Mouse (Mus musculus): ENCODE data around the gene Cdc42ep3.

Gene Cdc42ep3

GRCm38 (mm10) chr17:79354444-79355270, at the start of gene Cdc42ep3:
Gene Cdc42ep3, minus strand, starts transcription at chr17:79355091.
- DNase-seq, result peak; percentile 79

DNA sequence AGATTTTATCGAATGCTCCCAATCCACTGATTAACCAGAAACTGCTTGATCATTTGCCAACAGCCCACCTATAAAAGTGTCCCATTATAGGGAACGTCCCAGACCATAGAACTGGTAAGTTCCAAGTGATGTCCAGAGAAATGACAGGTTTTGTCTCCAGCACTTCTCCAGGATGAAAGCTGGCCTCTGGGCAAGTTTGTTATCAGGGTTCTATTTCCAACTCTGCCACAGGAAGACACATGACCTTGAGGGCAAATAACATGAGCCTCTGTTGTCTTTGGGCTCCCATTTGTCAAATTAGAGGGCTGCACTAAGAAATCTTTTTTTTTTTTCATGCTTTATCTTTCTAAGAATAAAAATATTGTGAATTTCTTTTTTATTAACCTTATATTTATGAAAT, 45.5 kb upstream of the Cdc42ep3 start:
- DNase-seq, result no peak

- DNase-seq, result no peak
Observed at GRCm38 (mm10) chr17:79398416-79398815, 43.5 kb upstream of the Cdc42ep3 start.

- DNase-seq, result no peak
Observed at GRCm38 (mm10) chr17:79394799-79395198, 39.9 kb upstream of the Cdc42ep3 start.

GRCm38 (mm10) chr17:79393886-79394285, 39.0 kb upstream of the Cdc42ep3 start:
- DNase-seq, result no peak

DNA sequence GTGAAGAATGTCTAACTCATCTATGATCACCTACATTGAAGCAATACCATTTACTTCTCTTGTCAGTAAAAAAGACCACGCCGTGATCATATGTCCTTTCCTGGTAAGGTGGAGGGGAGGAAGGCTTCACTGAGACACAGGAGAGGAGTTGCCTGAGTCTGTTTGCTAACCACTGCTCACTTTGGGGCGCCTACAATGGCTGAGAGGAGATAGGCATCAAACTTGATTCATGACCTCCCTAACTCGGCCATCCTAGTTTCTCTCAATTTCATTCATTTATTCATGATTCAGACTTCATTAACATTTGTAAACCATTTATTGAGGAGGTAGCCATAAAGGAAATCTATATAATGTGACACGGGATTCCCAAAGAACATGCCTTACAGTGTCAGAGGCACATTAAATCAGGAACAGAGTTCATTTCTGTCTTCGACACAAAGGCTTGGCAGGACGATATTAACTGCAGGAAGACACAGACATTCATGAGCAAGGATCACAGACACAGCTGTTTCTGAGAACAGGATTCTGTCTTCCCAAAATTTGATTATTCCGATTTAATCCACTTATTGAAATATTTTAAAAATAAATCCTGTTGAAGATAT, 32.7 kb upstream of the Cdc42ep3 start:
- no peak for DNase-seq

DNA sequence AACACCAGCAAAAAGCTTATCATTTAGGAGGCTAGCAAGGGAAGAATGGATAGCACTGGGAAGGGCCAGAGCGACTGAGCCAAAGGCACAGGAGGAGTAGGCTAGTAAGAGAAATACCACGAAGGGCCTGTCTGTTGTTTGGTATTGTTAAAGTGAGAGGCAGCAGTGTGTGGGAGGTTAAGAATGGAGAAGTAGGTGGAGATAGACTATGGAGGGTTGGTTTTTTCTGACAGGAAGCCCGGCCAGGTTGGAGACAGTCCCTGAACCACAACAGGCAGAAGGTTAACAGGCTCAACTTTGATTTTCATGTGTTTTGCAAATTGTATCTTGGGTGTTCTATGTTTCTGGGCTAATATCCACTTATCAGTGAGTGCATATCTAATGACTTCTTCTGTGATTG, 26.6 kb upstream of the Cdc42ep3 start:
- DNase-seq, result no peak

DNA sequence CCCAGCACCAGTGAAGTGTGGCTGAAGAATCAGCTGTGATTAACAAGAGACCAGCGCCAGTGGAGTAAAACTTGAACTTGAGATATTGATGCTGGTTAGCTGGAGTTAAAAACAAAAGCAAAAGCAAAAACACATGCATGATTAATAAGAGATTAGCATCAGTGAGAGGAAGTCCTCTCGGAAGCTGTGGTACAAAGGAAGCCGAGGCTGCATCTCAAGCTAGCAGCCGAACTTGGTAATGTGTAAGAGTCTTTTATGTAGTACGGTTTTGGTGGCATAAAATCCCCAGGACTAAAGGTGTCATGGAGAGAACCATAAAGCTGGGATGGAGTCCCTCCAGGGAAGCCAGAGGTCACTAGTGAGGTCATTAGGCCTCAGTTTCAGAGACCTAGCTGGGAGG, 24.3 kb upstream of the Cdc42ep3 start:
- DNase-seq, result no peak

DNA sequence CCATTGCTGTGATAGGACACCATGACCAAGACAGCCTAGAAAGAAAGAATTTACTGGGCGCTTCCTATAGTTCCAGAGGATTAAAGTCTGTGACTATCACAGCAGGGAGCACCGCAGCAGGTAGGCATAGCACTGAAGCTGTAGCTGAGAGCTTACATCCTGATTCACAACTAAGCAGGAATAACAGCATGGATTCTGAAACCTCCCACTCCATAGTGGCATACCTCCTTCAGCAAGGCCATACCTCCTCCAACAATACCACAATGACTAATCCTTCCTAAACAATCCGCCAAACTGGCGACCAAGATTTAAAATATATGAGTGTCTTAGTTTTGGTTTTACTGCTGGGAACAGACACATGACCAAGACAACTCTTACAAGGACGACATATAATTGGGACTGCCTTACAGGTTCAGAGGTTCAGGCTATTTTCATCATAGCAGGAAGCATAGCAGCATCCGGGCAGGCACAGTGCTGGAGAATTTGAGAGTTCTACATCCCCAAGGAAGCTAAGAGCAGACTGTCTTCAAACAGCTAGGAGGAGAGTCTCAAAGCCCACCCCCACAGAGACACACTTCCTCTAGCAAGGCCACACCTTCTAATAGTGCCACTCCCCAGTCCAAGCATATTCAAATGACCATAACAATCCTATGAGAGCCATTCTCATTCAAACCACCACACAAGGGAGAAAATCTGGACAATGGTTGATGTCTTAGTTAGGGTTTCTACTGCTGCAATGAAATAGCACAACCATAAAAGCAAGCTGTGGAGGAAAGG, 21.7 kb upstream of the Cdc42ep3 start:
- no peak for DNase-seq

- no peak for DNase-seq
Observed at GRCm38 (mm10) chr17:79372973-79373372, 18.1 kb upstream of the Cdc42ep3 start.

DNA sequence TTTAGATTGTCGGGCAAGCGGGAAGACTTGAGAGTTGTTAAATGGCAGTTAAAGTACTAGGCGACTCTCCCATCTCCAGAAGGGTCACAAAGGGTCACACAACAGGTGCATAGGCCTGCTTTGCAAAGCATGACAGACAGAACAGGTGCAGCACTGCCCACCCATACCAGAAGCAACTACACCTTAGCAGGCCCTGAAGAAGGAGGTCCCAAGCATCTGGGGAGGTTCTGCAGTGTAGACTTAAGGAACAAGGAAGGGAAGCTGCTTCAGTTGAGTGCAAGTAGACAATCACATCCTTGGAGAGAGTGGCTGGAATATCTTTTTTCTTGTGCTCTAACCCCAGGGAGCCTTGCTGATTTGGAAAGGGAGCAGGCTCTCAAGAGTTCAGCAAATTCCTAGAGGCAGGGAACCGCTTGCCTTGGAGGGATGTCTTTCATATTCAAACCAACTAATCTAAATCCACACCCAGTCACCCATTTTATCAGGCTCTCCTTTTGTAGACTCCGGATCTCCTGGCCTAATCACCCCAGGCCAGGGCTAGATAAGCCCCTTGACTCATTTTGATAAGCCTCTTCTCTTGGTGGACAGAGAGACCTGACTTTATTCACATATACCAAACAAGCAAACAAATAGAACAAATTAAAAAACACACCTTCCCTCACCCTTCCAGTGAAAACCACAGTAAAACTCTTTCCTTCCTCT, 10.0 kb upstream of the Cdc42ep3 start:
- DNase-seq, result no peak

DNA sequence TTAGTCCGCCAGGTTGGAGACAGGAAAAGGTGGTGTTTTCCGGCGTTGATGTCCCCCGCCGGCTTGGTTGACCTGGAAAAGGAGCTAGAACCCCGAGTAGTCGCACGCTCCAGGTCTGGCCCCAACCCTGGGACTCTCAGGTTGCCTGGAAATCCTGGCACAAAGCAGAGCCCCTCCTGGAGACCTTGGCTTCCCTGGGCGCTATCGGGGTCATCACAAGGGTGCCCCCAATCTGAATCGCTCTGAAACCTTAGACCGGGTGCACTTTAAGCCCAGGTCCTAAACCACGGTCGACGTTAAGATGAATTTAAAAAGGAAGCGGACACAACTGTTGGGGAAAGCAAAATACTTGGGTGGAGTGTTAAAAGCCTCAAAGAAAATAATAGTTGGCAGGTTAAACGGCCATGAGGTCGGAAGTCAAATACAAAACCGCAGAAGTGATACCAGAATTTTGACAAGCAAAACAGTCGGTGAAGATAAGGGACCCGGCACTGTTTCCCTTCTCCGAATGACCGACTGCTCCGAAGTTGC, 1.2 kb upstream of the Cdc42ep3 start:
- peak in 1 of 2 experiments; percentile 28 for DNase-seq

GRCm38 (mm10) chr17:79355271-79355991, 540 bp upstream of the Cdc42ep3 start:
- peak; percentile 70 to 79 for DNase-seq

- peak in 1 of 2 experiments; percentile 14 for DNase-seq
Observed at GRCm38 (mm10) chr17:79354174-79354443, 782 bp downstream of the Cdc42ep3 start.

- peak; percentile 18 to 35 for DNase-seq
Observed at GRCm38 (mm10) chr17:79353446-79354173, 1.3 kb downstream of the Cdc42ep3 start.

DNA sequence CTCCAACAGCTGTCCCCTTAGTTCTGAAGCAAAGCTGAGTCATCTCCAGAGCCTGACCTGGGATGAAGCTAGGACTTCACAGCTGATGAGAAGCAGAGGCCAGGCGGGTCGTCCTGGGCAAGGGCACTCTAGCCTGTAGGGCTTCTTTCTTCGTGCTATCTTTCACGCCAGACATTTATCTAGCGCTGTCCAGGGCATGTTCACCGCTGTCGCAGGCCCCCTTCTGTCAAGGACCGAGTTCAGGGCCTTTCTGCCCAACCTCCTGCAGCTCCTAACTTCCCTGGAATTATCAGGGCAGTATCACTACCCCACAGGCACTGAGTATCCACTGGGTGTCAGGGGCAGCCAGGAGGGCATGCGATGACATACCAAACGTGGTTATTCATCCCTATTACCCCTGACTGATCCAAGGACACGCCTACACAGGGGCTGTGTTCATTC, 4.1 kb downstream of the Cdc42ep3 start:
- DNase-seq, result no peak

DNA sequence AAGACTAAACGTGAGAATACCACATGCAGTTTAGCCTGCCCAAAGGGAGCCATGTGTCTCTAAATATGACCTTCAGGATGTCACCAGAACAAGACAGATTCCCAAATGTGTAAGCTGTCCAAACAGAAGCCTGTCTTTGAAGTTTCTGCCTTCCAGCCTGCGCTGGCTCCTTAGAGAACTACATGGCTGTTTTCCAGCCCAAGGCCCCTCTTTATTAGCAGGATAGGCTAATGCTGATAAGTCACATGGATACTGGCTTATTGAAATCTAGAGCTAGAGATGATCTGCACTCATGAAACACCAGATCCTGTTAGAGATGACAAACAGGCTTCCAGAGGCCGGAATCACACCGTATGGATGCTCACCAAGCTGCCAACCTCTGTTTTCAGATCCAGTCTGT, 5.5 kb downstream of the Cdc42ep3 start:
- DNase-seq, result no peak

DNA sequence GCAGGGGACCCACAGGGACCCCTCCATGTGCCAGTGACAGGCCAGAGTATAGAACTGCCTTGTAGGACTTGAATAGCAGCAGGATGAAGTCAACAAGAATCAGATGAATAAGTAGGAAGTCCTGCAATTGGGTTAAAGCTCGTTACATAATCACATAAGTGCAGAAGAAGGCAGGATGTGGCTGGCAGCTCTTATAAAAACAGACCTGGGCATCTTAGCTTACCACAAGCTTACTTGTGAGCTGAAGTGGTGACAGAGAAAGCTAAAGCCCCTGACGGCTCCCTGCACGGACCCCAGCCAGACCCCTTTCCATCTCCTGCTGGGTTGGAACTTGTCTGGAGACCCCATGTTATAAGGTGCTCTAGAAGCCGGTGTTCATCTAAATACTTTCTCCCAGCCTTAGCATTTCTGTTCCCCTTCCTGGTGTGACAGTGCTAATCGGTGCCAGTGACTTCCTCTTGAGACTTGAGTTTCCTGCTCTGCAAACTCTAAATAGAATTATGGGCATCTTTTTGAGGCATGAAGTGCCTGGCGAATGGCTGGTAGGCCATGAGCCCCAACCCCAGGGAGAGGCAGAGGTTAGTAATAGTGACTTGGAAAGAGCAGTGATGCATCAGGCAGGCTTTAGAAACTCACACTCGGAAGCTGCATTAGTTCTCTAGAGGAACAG, 6.8 kb downstream of the Cdc42ep3 start:
- DNase-seq, result peak in 1 of 2 experiments; percentile 11

- no peak for DNase-seq
Observed at GRCm38 (mm10) chr17:79347291-79347690, 7.6 kb downstream of the Cdc42ep3 start.

DNA sequence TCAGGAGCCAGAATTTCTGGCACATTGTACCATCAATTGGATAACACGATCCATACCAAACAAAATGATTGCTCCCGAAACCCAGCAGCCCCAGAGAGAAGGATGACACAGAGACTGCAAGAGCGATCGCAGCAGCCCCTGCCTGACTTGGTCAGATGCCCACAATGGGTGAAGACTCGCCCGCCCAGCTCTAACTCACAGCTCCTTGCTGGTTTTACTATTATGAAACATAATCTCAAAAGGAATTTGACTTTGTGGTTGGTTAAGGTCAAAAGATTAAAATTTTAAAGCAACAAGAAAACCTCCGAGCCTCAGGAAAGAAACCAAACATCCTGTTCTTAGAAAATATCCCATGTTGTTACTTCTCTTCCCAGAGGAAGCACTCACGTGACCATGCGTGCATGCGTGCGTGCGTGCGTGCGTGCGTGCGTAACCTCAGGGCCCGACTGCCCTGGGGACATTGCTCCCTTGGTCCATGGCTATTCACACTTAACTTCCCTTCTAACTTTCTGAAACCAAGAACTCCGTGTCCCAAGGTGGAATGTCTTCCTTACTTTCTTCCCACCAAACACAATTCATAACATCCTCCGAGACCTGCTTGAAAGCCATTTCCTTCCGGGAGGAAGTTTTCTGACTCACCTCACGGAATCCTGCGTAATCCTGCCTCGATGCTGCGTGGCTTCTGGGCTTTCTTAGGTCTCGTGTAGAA, 9.7 kb downstream of the Cdc42ep3 start:
- DNase-seq, result no peak

All from thymus, postnatal 36 days (tissue).